Mouse (Mus musculus): Measurements from ENCODE around the gene Rnf207.

DNA sequence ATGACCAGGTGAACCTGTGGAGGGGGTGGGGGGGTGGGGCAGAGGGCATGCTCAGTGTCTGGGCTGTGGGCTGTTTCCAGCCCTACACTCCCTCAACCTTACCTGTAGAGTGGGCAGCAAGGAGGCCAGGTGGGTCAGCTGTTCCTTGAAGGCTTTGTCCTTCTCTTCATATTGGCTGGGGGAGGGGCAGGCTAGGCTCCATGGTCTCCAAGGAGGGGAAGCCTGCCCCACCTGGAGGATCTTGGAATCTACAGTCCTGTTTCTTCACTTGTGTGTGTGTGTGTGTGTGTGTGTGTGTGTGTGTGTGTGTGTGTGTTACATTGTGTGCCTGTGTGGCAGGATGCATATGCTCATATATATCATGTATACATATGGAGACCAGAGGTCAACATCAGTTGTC lies 4.9 kb downstream of the Rnf207 start:
- TF ChIP-seq POLR2A (IDR thresholded peaks at IDR 0.05; ENCODE audit: borderline replicate concordance, control insufficient read depth, low read depth, low read length): no peak
- no peak for TF ChIP-seq CTCF (IDR thresholded peaks at IDR 0.05; ENCODE audit: control insufficient read depth, insufficient read depth, low read length)

Data from bone marrow, adult 2 months (tissue).